Mouse (Mus musculus) lung, postnatal 0 days (tissue): ENCODE data around the gene Aqp8. TPM values are rescaled to one million over a fixed set of nuclear protein-coding genes. Genes with fewer than 3 reads are reported as not detected.

Source experiments
- ATAC-seq: fragments of 200-750 bp; cut with Nextera tagmentation; 2 replicates; pipeline ENCODE4 v1.8.0; 2017; ENCODE audit warnings: moderate library complexity
- DNase-seq: peaks from one replicate; pipeline ENCODE4 v3.0.0-alpha.2; 2016; ENCODE audit warnings: low spot score
- H3K27ac ChIP-seq: fragments of 300-500 bp; sonication (generic); 2 replicates; pipeline ENCODE4 v1.5.1; 2014; ENCODE audit warnings: antibody characterized with exemption, mild to moderate bottlenecking, low read length, mixed read lengths
- H3K27me3 ChIP-seq: fragments of 300-500 bp; sonication (generic); replicated peaks from 2 replicates; pipeline ENCODE4 v1.6.1; 2014; ENCODE audit warnings: low read length, mixed read lengths; ENCODE audit not compliant: insufficient read depth
- H3K36me3 ChIP-seq: fragments of 300-500 bp; sonication (generic); 2 replicates; pipeline ENCODE4 v1.6.1; 2014; ENCODE audit warnings: low read length, mixed read lengths; ENCODE audit not compliant: insufficient read depth
- H3K4me1 ChIP-seq: fragments of 300-500 bp; sonication (generic); 2 replicates; pipeline ENCODE4 v1.6.1; 2014; ENCODE audit warnings: antibody characterized with exemption, low read depth, low read length, mixed read lengths; ENCODE audit not compliant: insufficient read depth
- H3K4me2 ChIP-seq: fragments of 300-500 bp; sonication (generic); replicated peaks from 2 replicates; pipeline ENCODE4 v1.6.1; 2014; ENCODE audit warnings: low read depth, mild to moderate bottlenecking, low read length, moderate library complexity, mixed read lengths
- H3K4me3 ChIP-seq: fragments of 300-500 bp; sonication (generic); 2 replicates; pipeline ENCODE4 v1.5.1; 2014; ENCODE audit warnings: low read depth, low read length
- H3K9ac ChIP-seq: fragments of 300-500 bp; sonication (generic); replicated peaks from 2 replicates; pipeline ENCODE4 v1.6.1; 2014; ENCODE audit warnings: low read depth, mild to moderate bottlenecking
- H3K9me3 ChIP-seq: fragments of 300-500 bp; sonication (generic); 2 replicates; pipeline ENCODE4 v1.6.1; 2016; ENCODE audit warnings: low read length, mixed read lengths
- CTCF ChIP-seq: IDR thresholded peaks from 2 replicates; pipeline ENCODE4 v1.5.1; 2016; ENCODE audit warnings: antibody characterized with exemption, mild to moderate bottlenecking
- EP300 ChIP-seq: IDR thresholded peaks from 2 replicates; pipeline ENCODE4 v1.6.1; 2016; ENCODE audit warnings: antibody characterized with exemption, mild to moderate bottlenecking, control low read depth
- WGBS: fragments of 180-500 bp; shearing (Covaris S2); extraction: QIAGEN DNeasy Blood & Tissue Kit; methylation state at CpG from one replicate; pipeline ENCODE4 v1.1.7; 2014; 5-methylcytosine and 5-hydroxymethylcytosine counted together
- polyA plus RNA-seq: library from polyadenylated mRNA; unstranded; fragments of >200 nt; fragmentation: Nextera tagmentation; extraction: Ambion mirVana; gene quantifications from 2 replicates; pipeline ENCODE4 v1.2.1, GENCODE M21; 2015

Gene Aqp8
- polyA plus RNA-seq, 1 experiment from 2014 or later = not detected

DNA sequence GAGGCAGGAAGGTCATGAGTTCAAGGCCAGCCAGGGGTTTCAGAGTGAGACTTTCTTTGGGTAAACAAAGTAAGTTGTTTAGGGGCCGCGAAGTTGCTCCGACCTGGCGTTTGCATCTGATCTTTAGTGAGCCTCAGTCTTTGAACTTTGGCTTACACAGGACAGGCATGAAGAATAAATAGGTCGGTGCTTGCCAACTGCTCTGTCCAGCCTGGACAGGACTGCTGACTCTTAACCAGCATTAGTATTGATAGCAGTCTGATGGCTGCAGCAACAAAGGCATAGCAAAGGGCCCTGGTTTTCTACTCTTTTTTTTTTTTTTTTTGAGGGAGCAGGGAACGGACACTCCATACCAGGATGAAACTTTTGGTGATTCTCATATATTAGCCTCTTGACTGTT, 9.5 kb upstream of the Aqp8 start:
- Histone ChIP-seq H3K4me3 (no peak overlapping the region), H3K27me3 (no peaks in the 10 kb centered on the region), H3K9me3 (no peaks in the 10 kb centered on the region), H3K9ac (no peak overlapping the region), H3K27ac (no peak overlapping the region), H3K36me3 (no peaks in the 10 kb centered on the region), H3K4me2 (no peak overlapping the region), H3K4me1 (no peaks in the 10 kb centered on the region)
- no peak for DNase-seq
- ATAC-seq = no peak
- TF ChIP-seq EP300 = no peak
- WGBS = 39% methylated on average over 6 of the region's 6 CpGs

DNA sequence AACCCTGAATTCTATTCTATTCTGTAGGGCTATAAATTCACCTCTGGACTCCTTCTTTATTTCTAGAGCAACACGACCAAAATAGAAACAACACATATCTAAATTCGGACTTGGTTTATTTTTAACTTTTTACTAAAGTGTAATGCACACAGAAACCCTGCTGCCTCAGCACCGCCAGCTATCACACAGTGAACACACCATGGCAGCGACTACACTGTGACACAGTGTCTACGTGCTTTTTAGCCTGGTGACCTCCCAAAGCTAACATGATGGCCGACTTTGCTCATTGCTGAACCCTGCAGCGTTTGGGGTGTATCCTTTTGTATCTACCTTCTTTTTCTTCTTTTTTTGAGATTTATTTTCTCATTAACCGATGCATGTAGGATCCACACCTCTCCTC, 9.0 kb upstream of the Aqp8 start:
- Histone ChIP-seq H3K4me3 (no peak overlapping the region), H3K9me3 (no peaks in the 10 kb centered on the region), H3K4me2 (no peak overlapping the region), H3K9ac (no peak overlapping the region), H3K27ac (no peak overlapping the region), H3K27me3 (no peaks in the 10 kb centered on the region), H3K4me1 (no peaks in the 10 kb centered on the region), H3K36me3 (no peaks in the 10 kb centered on the region)
- WGBS = 80% methylated on average over 8 of the region's 8 CpGs
- DNase-seq (no peak), ATAC-seq (no peak)
- TF ChIP-seq CTCF (no peak), EP300 (no peak)

DNA sequence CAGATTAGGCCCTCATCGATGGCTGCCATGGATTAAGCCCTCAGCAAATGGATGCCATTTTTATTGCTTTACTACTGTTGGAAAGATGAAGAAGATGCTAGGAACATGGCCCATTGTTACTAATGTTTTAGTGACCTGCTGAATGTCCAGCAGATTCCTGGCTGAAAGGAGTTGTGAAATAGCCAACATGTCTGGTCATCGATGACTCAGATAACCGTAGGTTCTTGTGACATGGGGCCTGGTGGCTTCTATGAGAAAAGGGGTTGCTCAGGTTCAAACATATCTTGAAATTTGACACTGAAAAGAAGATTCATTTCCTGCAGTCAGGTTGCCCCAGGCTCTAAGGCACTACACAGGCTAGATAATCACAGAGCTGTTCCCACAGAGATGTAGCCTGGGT, 7.0 kb upstream of the Aqp8 start:
- H3K9me3 ChIP-seq = no peaks in the 10 kb centered on the region
- no peak for ATAC-seq
- H3K4me3 ChIP-seq = no peak overlapping the region
- no peak overlapping the region for H3K27ac ChIP-seq
- H3K36me3 ChIP-seq = no peaks in the 10 kb centered on the region
- 87% methylated on average over 3 of the region's 3 CpGs for WGBS
- H3K4me1 ChIP-seq = no peaks in the 10 kb centered on the region
- H3K4me2 ChIP-seq = no peak overlapping the region
- H3K9ac ChIP-seq = no peak overlapping the region
- no peak for TF ChIP-seq CTCF
- TF ChIP-seq EP300 = no peak
- H3K27me3 ChIP-seq = no peaks in the 10 kb centered on the region
- DNase-seq = no peak

DNA sequence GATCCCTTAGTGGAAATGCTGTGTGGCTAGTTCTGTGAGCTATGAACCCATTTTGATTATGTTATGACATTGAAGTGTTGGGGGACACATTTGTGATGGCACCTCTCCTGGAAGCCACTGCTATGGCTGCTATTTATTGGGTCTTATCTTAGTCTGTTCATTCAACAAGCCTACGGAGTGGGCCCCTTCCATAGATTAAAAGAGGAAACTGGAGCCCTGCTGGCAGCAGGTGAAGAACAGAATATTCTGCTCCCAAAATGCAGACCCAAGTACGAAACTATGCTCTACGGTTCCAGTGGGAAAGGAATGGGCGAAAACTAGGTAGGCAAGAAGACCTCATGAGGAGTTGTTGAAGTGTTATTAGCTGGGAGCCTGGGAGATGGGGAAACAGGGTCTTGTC, 3.8 kb upstream of the Aqp8 start:
- H3K4me2 ChIP-seq = no peak overlapping the region
- 83% methylated on average over 4 of the region's 4 CpGs for whole genome bisulfite sequencing

GRCm38 (mm10) chr7:123459247-123459646, 2.8 kb upstream of the Aqp8 start:
- no peak for ATAC-seq
- H3K4me1 ChIP-seq = no peaks in the 10 kb centered on the region
- no peaks in the 10 kb centered on the region for H3K36me3 ChIP-seq
- no peak overlapping the region for H3K4me3 ChIP-seq
- WGBS = 79% methylated on average over 4 of the region's 4 CpGs
- no peak overlapping the region for H3K27ac ChIP-seq
- H3K9ac ChIP-seq = no peak overlapping the region
- TF ChIP-seq EP300 (no peak), CTCF (no peak)
- H3K4me2 ChIP-seq = no peak overlapping the region
- H3K27me3 ChIP-seq = no peaks in the 10 kb centered on the region
- H3K9me3 ChIP-seq = no peaks in the 10 kb centered on the region
- DNase-seq = no peak

More for the DNA sequence above, 3.8 kb upstream of the Aqp8 start:
- Histone ChIP-seq H3K4me1 (no peaks in the 10 kb centered on the region), H3K27ac (no peak overlapping the region), H3K36me3 (no peaks in the 10 kb centered on the region), H3K27me3 (no peaks in the 10 kb centered on the region), H3K9ac (no peak overlapping the region), H3K9me3 (no peaks in the 10 kb centered on the region), H3K4me3 (no peak overlapping the region)
- ATAC-seq = no peak
- TF ChIP-seq CTCF = no peak
- no peak for TF ChIP-seq EP300
- DNase-seq = no peak

DNA sequence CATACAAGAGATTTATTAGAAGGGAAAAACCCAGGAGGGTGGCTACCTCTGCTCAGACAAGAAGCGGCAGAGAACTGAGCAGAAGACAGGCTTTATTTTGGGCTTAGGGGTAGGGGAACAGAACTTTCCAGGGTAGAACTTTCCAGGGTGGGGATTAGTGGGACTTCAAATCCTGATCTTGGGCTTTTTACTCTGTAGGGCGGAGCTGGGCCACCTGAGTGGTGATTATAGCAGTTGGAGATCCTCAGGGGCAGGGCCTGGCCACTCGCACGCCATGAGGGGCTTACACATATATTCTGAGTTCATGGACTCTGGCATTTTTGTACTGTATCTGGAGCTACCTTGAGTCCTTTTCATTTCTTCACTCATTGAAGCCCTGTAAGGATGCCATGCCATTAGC, 775 bp upstream of the Aqp8 start:
- H3K27ac ChIP-seq = no peak overlapping the region
- no peak overlapping the region for H3K9ac ChIP-seq
- DNase-seq (no peak), ATAC-seq (no peak)
- no peaks in the 10 kb centered on the region for H3K9me3 ChIP-seq
- H3K27me3 ChIP-seq = no peaks in the 10 kb centered on the region
- no peaks in the 10 kb centered on the region for H3K4me1 ChIP-seq
- 93% methylated on average over 4 of the region's 4 CpGs for WGBS
- H3K4me3 ChIP-seq = no peak overlapping the region
- H3K36me3 ChIP-seq = no peaks in the 10 kb centered on the region
- TF ChIP-seq EP300 (no peak), CTCF (no peak)
- H3K4me2 ChIP-seq = no peak overlapping the region

DNA sequence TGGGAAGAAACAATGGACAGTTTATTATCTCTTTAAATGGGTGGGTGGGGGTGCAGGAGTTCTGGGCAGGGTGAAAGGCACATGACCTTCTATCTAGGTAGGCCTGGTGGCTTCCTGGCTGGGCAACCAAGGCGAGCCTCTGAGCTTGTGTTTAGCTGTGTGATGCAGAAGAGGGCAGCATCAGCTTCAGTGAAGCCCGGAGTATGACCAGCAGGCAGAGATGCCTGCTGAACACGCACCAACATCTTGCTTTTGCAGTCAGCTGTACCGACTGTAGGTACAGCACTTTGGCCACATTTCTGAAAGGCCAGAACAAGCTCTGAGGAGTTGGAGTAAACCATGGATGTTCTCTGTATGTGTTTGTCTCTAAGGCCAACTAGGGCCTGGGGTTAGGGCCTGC, 1.5 kb downstream of the Aqp8 start:
- WGBS = 74% methylated on average over 4 of the region's 4 CpGs
- Histone ChIP-seq H3K27me3 (no peaks in the 10 kb centered on the region), H3K4me2 (no peak overlapping the region), H3K4me3 (no peak overlapping the region), H3K9ac (no peak overlapping the region), H3K4me1 (no peaks in the 10 kb centered on the region), H3K27ac (no peak overlapping the region), H3K36me3 (no peaks in the 10 kb centered on the region), H3K9me3 (no peaks in the 10 kb centered on the region)
- TF ChIP-seq EP300 = no peak
- no peak for ATAC-seq
- no peak for DNase-seq
